Mouse (Mus musculus): Measurements from ENCODE around the gene Fen1. TPM values are rescaled to one million over a fixed set of nuclear protein-coding genes. Genes with fewer than 3 reads are reported as not detected.

Gene Fen1
- polyA plus RNA-seq, 1 experiment from 2014 or later, result 188 TPM

- H3K4me3 ChIP-seq, result peak overlapping the region; percentile 11; the same call in 1 of the 2 replicates
- WGBS, result 8% methylated on average over 5 of the region's 5 CpGs
- H3K27me3 ChIP-seq (ENCODE audit: low read depth, poor library complexity, severe bottlenecking), result 0 out of 2 replicates have a peak, but pooled peaks cover 4% of the 10 kb centered on the region
- H3K27ac ChIP-seq, result peak overlapping the region; percentile 79
- H3K9me3 ChIP-seq (replicated peaks), result no peaks in the 10 kb centered on the region
- peaks cover 9% of the 10 kb centered on the region for H3K36me3 ChIP-seq
- H3K4me1 ChIP-seq, result peaks cover 53% of the 10 kb centered on the region
- no peak for DNase-seq (ENCODE audit: low spot score)
These were observed 27.9 kb upstream of the Fen1 start for GRCm38 (mm10) chr19:10231871-10232270.

- peaks cover 49% of the 10 kb centered on the region for H3K4me1 ChIP-seq
- 0 out of 2 replicates have a peak, but pooled peaks cover 4% of the 10 kb centered on the region for H3K27me3 ChIP-seq (ENCODE audit: low read depth, poor library complexity, severe bottlenecking)
- H3K4me3 ChIP-seq, result peak overlapping the region; percentile 24
- DNase-seq (ENCODE audit: low spot score), result peak; percentile 64
- peak overlapping the region; percentile 79 for H3K27ac ChIP-seq
- 4% methylated on average over 7 of the region's 7 CpGs for WGBS
- H3K9me3 ChIP-seq (replicated peaks), result no peaks in the 10 kb centered on the region
- H3K36me3 ChIP-seq, result peaks cover 9% of the 10 kb centered on the region
These were observed 27.0 kb upstream of the Fen1 start for GRCm38 (mm10) chr19:10231016-10231415.

DNA sequence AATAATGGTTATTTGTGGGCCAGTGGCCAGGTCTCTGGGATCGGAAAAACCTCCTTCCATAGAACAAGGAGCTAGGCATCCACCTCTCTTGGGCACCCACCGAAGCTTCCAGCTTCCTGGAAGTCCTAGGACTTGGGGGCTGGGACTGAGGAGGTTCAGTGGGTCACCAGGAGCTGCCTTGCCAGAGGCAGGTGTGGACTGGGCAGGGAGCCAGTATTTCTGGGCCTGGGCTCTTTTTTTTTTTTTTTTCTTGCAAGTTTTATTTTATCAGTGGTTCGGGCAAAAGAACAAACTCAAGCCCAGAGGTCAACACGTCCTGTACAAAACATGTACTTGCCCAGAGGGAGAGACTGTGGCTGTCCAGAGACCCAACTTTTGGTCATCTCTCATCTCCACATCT is 21.8 kb upstream of the Fen1 start:
- H3K36me3 ChIP-seq, result peaks cover 17% of the 10 kb centered on the region
- no peak overlapping the region for H3K27ac ChIP-seq
- no peak for DNase-seq (ENCODE audit: low spot score)
- WGBS, result 85% methylated on average over 4 of the region's 4 CpGs
- no peaks in the 10 kb centered on the region for H3K9me3 ChIP-seq (replicated peaks)
- H3K4me1 ChIP-seq, result peaks cover 50% of the 10 kb centered on the region
- H3K27me3 ChIP-seq (ENCODE audit: low read depth, poor library complexity, severe bottlenecking), result no peaks in the 10 kb centered on the region
- no peak overlapping the region for H3K4me3 ChIP-seq

GRCm38 (mm10) chr19:10224637-10225453 is 20.9 kb upstream of the Fen1 start:
- WGBS, result 25% methylated on average over 26 of the region's 26 CpGs
- Histone ChIP-seq H3K4me3 (peak overlapping the region; percentile 1; the same call in 1 of the 2 replicates), H3K9me3 (replicated peaks) (no peaks in the 10 kb centered on the region), H3K27me3 (ENCODE audit: low read depth, poor library complexity, severe bottlenecking) (no peaks in the 10 kb centered on the region), H3K4me1 (peaks cover 41% of the 10 kb centered on the region), H3K27ac (peak overlapping the region; percentile 73), H3K36me3 (peaks cover 23% of the 10 kb centered on the region)
- DNase-seq (ENCODE audit: low spot score), result peak; percentile 50

DNA sequence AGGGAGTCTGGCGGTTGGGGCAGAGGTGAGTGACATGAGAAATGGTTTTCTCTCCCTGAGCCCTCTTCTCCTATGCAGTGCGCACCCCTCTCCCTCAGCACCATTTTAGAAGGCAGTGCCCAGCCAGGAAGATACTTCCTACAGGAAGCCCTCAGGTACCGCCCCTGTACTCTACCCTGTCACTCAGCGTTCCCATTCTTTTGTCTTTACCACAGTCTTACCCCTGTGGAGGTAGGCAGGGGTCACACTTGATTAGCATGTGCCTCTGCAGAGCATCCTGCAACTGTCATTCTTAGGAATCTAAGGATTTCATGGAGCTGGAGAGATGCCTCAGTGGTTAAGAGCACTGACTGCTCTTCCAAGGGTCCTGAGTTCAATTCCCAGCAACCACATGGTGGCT is 19.6 kb upstream of the Fen1 start:
- H3K36me3 ChIP-seq, result peaks cover 18% of the 10 kb centered on the region
- peaks cover 33% of the 10 kb centered on the region for H3K4me1 ChIP-seq
- no peak overlapping the region for H3K4me3 ChIP-seq
- H3K27ac ChIP-seq, result no peak overlapping the region; the same call in 1 of the 2 replicates
- H3K9me3 ChIP-seq (replicated peaks), result no peaks in the 10 kb centered on the region
- no peaks in the 10 kb centered on the region for H3K27me3 ChIP-seq (ENCODE audit: low read depth, poor library complexity, severe bottlenecking)
- DNase-seq (ENCODE audit: low spot score), result no peak
- 77% methylated on average over 4 of the region's 4 CpGs for WGBS

GRCm38 (mm10) chr19:10222656-10223055 is 18.7 kb upstream of the Fen1 start:
- Histone ChIP-seq H3K27me3 (ENCODE audit: low read depth, poor library complexity, severe bottlenecking) (no peaks in the 10 kb centered on the region), H3K4me1 (peaks cover 32% of the 10 kb centered on the region), H3K9me3 (replicated peaks) (no peaks in the 10 kb centered on the region), H3K4me3 (no peak overlapping the region), H3K27ac (peak overlapping the region; percentile 47), H3K36me3 (peaks cover 21% of the 10 kb centered on the region)
- DNase-seq (ENCODE audit: low spot score), result no peak
- 21% methylated on average over 8 of the region's 8 CpGs for WGBS

DNA sequence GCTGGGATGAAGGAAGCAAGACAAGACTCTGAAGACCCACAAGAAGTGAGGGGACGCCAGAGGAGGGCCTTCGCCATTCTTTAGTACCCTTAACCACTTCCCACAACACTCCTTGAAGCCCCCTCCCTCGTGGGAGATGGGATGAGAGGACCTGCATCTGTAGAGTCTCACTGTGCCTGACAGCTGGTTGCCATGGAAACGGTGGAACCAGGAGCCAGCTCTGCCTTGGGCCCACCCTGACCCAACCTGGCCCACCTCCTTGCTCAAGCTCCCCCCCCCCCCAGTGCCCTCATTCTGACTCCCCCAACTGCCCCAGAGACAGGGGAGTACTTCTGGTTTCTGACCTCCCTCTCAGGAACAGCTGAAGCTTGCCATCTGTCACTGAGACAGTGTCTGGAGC is 17.6 kb upstream of the Fen1 start:
- Histone ChIP-seq H3K27me3 (ENCODE audit: low read depth, poor library complexity, severe bottlenecking) (no peaks in the 10 kb centered on the region), H3K4me3 (no peak overlapping the region), H3K4me1 (peaks cover 33% of the 10 kb centered on the region), H3K36me3 (peaks cover 24% of the 10 kb centered on the region), H3K27ac (no peak overlapping the region; the same call in 1 of the 2 replicates), H3K9me3 (replicated peaks) (no peaks in the 10 kb centered on the region)
- DNase-seq (ENCODE audit: low spot score), result no peak
- WGBS, result 25% methylated on average over 4 of the region's 4 CpGs

- 70% methylated on average over 6 of the region's 6 CpGs for WGBS
- Histone ChIP-seq H3K4me1 (peaks cover 30% of the 10 kb centered on the region), H3K9me3 (replicated peaks) (no peaks in the 10 kb centered on the region), H3K4me3 (no peak overlapping the region), H3K36me3 (peaks cover 31% of the 10 kb centered on the region), H3K27ac (0 out of 2 replicates have a peak overlapping the region, but pooled peaks have one; percentile 12), H3K27me3 (ENCODE audit: low read depth, poor library complexity, severe bottlenecking) (no peaks in the 10 kb centered on the region)
- DNase-seq (ENCODE audit: low spot score), result no peak
These were observed 15.6 kb upstream of the Fen1 start for GRCm38 (mm10) chr19:10219593-10219992.

- WGBS, result 61% methylated on average over 3 of the region's 3 CpGs
- no peaks in the 10 kb centered on the region for H3K9me3 ChIP-seq (replicated peaks)
- DNase-seq (ENCODE audit: low spot score), result peak; percentile 70
- H3K36me3 ChIP-seq, result peaks cover 32% of the 10 kb centered on the region
- 0 out of 2 replicates have a peak overlapping the region, but pooled peaks have one; percentile 12 for H3K27ac ChIP-seq
- no peak overlapping the region for H3K4me3 ChIP-seq
- peaks cover 30% of the 10 kb centered on the region for H3K4me1 ChIP-seq
- no peaks in the 10 kb centered on the region for H3K27me3 ChIP-seq (ENCODE audit: low read depth, poor library complexity, severe bottlenecking)
These were observed 15.1 kb upstream of the Fen1 start for GRCm38 (mm10) chr19:10219108-10219507.

DNA sequence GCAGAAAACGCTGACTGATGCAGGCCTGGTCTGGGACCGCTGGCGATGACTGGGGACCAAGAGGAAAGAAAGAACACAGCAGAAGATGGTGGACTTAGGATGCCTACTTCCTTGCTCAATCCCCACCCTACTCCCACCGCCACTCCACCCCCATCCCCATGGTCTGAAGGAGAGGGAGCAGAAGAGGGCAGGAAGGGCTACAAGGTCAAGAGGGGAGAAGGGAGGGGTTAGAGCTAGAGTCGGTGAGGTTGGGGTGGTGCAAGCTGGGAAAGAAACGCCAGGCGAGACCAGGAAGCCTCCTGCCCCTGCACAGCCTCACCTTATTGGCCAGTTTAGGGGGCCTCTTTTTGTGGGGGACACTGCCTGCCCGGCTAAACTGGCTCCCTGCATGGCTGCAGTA is 12.1 kb upstream of the Fen1 start:
- 78% methylated on average over 8 of the region's 8 CpGs for WGBS

GRCm38 (mm10) chr19:10213796-10214471 is 10.0 kb upstream of the Fen1 start:
- 93% methylated on average over 10 of the region's 10 CpGs for WGBS
- no peak overlapping the region for H3K27ac ChIP-seq
- no peaks in the 10 kb centered on the region for H3K9me3 ChIP-seq (replicated peaks)
- peaks cover 69% of the 10 kb centered on the region for H3K36me3 ChIP-seq
- H3K4me1 ChIP-seq, result 0 out of 2 replicates have a peak, but pooled peaks cover 7% of the 10 kb centered on the region
- H3K27me3 ChIP-seq (ENCODE audit: low read depth, poor library complexity, severe bottlenecking), result no peaks in the 10 kb centered on the region
- DNase-seq (ENCODE audit: low spot score), result no peak
- H3K4me3 ChIP-seq, result no peak overlapping the region

More for the DNA sequence above, 12.1 kb upstream of the Fen1 start:
- no peak overlapping the region for H3K27ac ChIP-seq
- H3K27me3 ChIP-seq (ENCODE audit: low read depth, poor library complexity, severe bottlenecking), result no peaks in the 10 kb centered on the region
- DNase-seq (ENCODE audit: low spot score), result no peak
- no peaks in the 10 kb centered on the region for H3K9me3 ChIP-seq (replicated peaks)
- peaks cover 56% of the 10 kb centered on the region for H3K36me3 ChIP-seq
- H3K4me3 ChIP-seq, result no peak overlapping the region
- peaks cover 8% of the 10 kb centered on the region for H3K4me1 ChIP-seq

DNA sequence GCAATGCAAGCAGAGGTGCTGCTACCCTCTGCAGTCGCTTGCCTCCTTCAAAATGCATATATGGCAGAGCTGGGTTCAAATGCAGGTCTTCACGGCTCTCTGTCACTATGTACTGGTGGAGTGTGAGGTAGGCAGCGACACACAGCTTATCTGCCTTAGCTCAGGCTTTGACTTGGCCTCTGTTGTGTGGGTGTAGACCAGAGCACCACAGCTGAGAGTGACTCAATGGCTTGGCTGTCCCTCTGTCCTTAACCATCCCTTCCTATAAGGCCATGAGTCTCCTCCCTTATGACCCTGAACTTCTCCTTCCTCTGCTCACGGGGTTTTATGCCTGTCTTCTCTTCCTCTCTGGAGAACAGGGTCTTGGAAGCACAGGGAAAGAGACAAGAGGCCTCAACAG is 6.9 kb upstream of the Fen1 start:
- no peak overlapping the region for H3K27ac ChIP-seq
- H3K36me3 ChIP-seq, result peaks cover 89% of the 10 kb centered on the region
- no peaks in the 10 kb centered on the region for H3K27me3 ChIP-seq (ENCODE audit: low read depth, poor library complexity, severe bottlenecking)
- no peak for DNase-seq (ENCODE audit: low spot score)
- no peaks in the 10 kb centered on the region for H3K4me1 ChIP-seq
- H3K9me3 ChIP-seq (replicated peaks), result no peaks in the 10 kb centered on the region
- WGBS, result 89% methylated on average over 4 of the region's 4 CpGs
- no peak overlapping the region for H3K4me3 ChIP-seq

- Histone ChIP-seq H3K4me1 (peaks cover 8% of the 10 kb centered on the region), H3K27ac (no peak overlapping the region), H3K9me3 (replicated peaks) (no peaks in the 10 kb centered on the region), H3K4me3 (no peak overlapping the region), H3K36me3 (peaks cover 81% of the 10 kb centered on the region), H3K27me3 (ENCODE audit: low read depth, poor library complexity, severe bottlenecking) (no peaks in the 10 kb centered on the region)
- DNase-seq (ENCODE audit: low spot score), result no peak
- 89% methylated on average over 3 of the region's 3 CpGs for WGBS
These were observed 4.9 kb upstream of the Fen1 start for GRCm38 (mm10) chr19:10208851-10209250.
